Mouse (Mus musculus) testis, adult 2 months (tissue): ENCODE measurements around the gene Kcnh6. TPM values are rescaled to one million over a fixed set of nuclear protein-coding genes. Genes with fewer than 3 reads are reported as not detected.
A peak's percentile ranks its signal among the peaks of the same experiment; 100 is the strongest.
"Not testable (repeated sequence)": the region's sequence is repeated elsewhere in the genome, so short reads cannot be mapped to it uniquely, and the experiment has no call there.

Experiments used
- H3K27ac ChIP-seq: fragments of 200-500 bp; 2 replicates; pipeline ENCODE4 v1.5.1; 2012; ENCODE audit warnings: low read depth, low read length; ENCODE audit not compliant: control insufficient read depth, insufficient read depth
- H3K27me3 ChIP-seq: fragments of 200-500 bp; 2 replicates; pipeline ENCODE4 v1.6.1; 2012; ENCODE audit warnings: mild to moderate bottlenecking, low read length, moderate library complexity; ENCODE audit not compliant: control insufficient read depth, insufficient read depth
- H3K36me3 ChIP-seq: fragments of 200-500 bp; 2 replicates; pipeline ENCODE4 v1.6.1; 2012; ENCODE audit warnings: mild to moderate bottlenecking, low read length; ENCODE audit not compliant: control insufficient read depth, insufficient read depth
- H3K4me1 ChIP-seq: fragments of 200-500 bp; 2 replicates; pipeline ENCODE4 v1.6.1; 2012; ENCODE audit warnings: low read length; ENCODE audit not compliant: control insufficient read depth, insufficient read depth
- H3K4me3 ChIP-seq: fragments of 200-500 bp; 2 replicates; pipeline ENCODE4 v1.5.1; 2012; ENCODE audit warnings: low read depth, mild to moderate bottlenecking, low read length, moderate library complexity, mixed read lengths; ENCODE audit not compliant: control insufficient read depth
- CTCF ChIP-seq: fragments of 200-500 bp; IDR thresholded peaks from 2 replicates; pipeline ENCODE4 v1.5.1; 2012; ENCODE audit warnings: low read depth, mild to moderate bottlenecking, inconsistent platforms, low read length, moderate library complexity; ENCODE audit not compliant: control insufficient read depth, insufficient read depth, insufficient replicate concordance
- POLR2A ChIP-seq: fragments of 200-500 bp; IDR thresholded peaks from 2 replicates; pipeline ENCODE4 v1.6.1; 2012; ENCODE audit warnings: low read depth, mild to moderate bottlenecking, inconsistent platforms, low read length, moderate library complexity; ENCODE audit not compliant: control insufficient read depth
- polyA plus RNA-seq: library from polyadenylated mRNA; depleted of rRNA; stranded (reverse); fragments of >200 nt; gene quantifications from 2 replicates; pipeline ENCODE4 v1.2.3, GENCODE M21; 2012

The Kcnh6 gene
- polyA plus RNA-seq, 1 experiment = 0.46 TPM

DNA sequence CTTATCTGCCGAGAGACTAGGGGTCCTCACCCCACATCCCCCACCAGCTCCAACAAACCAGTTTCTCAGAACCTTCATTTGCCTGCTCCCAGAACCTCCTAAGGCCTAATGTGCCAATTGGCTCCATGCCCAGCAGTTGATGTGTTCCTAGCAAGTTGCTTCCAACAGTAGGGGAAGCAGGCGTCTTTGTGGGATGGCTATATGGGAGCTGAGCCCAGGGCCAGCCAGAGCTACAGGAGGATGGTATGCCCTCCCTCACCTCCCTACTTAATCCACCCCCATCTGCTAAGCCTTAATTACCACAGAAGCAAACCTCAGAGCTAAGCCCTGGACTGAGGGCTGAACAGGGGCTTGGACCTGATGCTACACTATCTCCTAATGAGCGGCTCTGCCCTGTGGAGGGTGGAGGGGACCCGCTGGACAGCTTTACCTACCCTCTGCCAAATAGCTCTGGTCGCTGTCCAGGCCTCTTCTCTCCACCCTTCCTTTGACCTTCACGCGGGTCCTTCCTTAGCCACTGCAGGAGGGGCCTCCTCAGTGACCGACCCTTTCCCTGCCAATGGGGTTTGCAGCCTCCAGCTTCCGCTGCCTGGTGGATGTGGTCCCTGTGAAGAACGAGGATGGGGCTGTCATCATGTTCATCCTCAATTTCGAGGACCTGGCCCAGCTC, 5.8 kb downstream of the Kcnh6 start:
- Histone ChIP-seq H3K27me3 (no peaks in the 10 kb centered on the region), H3K27ac (no peak overlapping the region), H3K4me3 (no peak overlapping the region), H3K4me1 (peaks cover under 1% of the 10 kb centered on the region; the same call in 1 of the 2 replicates), H3K36me3 (no peaks in the 10 kb centered on the region)
- no peak for TF ChIP-seq CTCF

DNA sequence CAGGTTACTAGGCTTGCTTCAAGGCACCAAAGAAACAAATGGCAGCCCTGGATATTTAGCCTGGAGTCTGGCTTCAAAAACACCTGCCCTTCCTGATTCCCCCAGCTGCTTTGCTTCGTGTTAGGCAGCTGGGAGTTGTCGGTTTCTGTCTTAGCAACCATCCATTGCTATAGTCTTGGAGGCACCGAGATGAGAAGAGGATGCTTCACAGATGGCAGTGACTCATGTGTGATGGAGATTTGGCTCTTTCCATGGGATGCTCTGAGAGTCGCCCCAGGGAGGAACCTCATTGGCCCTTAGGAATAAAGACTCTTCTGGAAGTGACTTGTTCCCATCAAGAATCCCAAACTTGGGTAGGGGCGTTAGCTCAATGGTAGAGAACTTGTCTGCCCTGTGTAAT, 8.5 kb downstream of the Kcnh6 start:
- H3K36me3 ChIP-seq = no peaks in the 10 kb centered on the region
- no peak overlapping the region for H3K4me3 ChIP-seq
- H3K27me3 ChIP-seq = no peaks in the 10 kb centered on the region
- no peak overlapping the region for H3K27ac ChIP-seq
- H3K4me1 ChIP-seq = peaks cover 11% of the 10 kb centered on the region
- TF ChIP-seq CTCF (no peak), POLR2A (no peak)

DNA sequence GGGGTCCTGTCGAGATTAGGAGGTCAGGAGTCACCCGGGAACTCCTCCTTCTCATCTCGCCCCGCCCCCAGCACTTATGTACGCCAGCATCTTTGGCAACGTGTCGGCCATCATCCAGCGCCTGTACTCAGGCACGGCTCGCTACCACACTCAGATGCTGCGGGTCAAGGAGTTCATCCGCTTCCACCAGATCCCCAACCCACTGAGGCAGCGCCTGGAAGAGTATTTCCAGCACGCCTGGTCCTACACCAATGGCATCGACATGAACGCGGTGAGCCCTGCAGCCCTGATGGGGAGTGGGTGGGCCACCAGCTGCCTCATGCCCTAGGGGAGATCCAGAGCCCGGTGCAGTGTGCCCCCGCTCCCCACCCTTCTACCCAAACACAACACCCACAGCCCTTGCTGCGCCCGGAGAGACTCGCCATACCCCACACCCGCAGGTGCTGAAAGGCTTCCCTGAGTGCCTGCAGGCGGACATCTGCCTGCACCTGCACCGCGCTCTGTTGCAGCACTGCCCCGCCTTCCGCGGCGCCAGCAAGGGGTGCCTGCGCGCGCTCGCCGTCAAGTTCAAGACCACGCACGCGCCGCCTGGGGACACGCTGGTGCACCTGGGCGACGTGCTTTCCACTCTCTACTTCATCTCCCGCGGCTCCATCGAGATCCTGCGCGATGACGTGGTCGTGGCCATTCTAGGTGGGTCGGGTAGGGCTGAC, 12.3 kb downstream of the Kcnh6 start:
- peak overlapping the region; percentile 43 for H3K4me3 ChIP-seq
- H3K36me3 ChIP-seq = no peaks in the 10 kb centered on the region
- no peak for TF ChIP-seq CTCF
- TF ChIP-seq POLR2A = no peak
- peaks cover 11% of the 10 kb centered on the region for H3K4me1 ChIP-seq
- no peak overlapping the region for H3K27ac ChIP-seq
- no peaks in the 10 kb centered on the region for H3K27me3 ChIP-seq

DNA sequence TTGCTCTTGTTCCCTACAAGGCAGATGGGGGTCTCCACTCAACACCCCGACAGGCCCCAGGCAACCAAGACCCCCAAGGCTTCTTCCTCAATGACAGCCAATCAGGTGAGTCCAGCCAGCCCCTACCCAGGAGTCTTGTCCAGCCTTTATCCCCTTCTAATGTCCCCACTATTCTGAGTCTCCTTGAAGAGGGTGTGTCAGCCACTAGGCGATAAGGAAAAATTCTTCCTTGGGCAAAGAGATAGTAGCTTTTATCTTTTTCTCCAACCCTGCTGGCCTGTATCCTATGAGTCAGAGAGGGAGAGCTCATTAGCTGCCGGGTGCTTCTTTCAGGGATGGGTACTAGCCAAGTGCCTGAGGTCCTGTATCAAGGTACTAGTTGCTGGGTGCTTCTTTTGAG, 17.9 kb downstream of the Kcnh6 start:
- no peak overlapping the region for H3K4me3 ChIP-seq
- H3K4me1 ChIP-seq = no peaks in the 10 kb centered on the region
- no peaks in the 10 kb centered on the region for H3K27me3 ChIP-seq
- no peak overlapping the region for H3K27ac ChIP-seq
- no peaks in the 10 kb centered on the region for H3K36me3 ChIP-seq
- TF ChIP-seq POLR2A = no peak
- TF ChIP-seq CTCF = no peak

DNA sequence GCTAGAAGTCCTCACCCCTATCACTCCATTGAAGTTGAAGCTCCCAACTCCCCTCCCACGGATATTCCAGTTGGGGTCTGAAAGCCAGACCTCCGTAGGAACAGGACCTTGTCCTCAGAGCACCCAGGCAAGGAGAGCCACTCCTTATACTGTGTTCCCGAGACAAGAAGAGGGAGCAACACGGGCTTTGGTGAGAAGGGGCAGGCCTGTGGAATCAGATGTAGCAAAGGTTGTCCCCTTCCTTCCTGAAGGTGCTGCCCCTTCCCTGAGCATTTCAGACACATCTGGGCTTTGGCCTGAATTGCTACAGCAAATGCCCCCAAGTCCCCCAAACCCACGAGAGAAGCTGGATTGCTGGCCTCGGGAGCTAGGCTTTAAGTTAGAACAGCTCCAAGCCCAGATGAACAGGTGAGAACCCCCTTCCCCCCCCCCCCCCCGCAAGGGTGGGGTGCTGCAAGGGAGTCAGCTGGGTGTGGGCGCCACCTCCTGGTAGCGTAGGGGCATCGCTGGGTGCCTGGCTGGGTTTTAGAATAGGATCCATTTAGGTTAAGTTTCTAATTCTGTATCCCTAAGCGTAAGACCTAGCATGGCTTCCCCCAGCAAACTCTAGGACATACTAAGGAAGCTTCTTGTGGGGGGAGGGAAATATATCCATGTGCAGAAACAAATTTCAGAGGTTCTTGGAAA, 18.7 kb downstream of the Kcnh6 start:
- Histone ChIP-seq H3K4me1 (no peaks in the 10 kb centered on the region), H3K27me3 (no peaks in the 10 kb centered on the region), H3K4me3 (no peak overlapping the region), H3K36me3 (no peaks in the 10 kb centered on the region), H3K27ac (no peak overlapping the region)
- TF ChIP-seq CTCF (peak; percentile 48; the same call in 1 of the 2 replicates), POLR2A (no peak)

DNA sequence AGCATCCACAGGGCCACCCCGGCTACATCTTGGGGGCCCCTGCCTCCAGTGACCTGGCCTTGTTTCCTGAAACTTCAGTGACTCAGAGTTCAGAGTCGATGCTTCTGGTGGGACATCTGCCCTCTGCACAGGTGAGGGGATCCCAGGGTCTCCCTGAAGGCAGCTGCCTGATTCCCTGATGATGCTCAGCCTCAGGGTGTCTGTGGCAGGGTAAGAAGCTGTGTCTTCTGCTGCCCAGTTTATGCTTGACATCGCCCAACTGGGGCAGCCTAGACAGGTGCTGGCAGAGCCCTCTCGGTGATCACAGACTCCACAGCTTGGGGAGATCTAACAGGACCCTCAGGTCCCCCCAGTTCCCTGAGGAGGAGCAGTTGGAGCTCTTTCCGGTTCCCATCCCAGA, 19.7 kb downstream of the Kcnh6 start:
- Histone ChIP-seq H3K27me3 (no peaks in the 10 kb centered on the region), H3K36me3 (no peaks in the 10 kb centered on the region), H3K4me3 (no peak overlapping the region), H3K4me1 (no peaks in the 10 kb centered on the region), H3K27ac (no peak overlapping the region)
- TF ChIP-seq CTCF (no peak), POLR2A (no peak)

DNA sequence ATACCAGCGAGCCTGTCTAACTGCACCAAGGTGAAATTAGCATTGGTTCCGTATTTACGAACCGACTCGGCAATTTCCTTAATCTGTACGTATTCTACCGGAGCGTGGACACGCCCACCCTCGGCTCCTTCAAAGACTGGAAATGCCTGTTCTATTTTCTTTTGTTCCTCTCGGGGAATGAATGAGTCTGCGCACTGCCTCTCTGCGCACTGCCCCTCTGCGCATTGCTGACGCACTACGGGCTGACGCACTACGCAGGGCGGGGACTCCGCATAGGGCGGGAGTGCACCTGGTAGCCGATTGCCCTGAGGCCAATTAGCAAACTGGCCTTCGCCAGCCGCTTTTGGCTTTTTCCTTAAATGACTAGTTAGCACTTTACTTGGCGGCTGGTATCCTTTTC, 24.1 kb downstream of the Kcnh6 start:
- not testable (repeated sequence) for H3K27me3 ChIP-seq, H3K27ac ChIP-seq, H3K36me3 ChIP-seq, H3K4me3 ChIP-seq, H3K4me1 ChIP-seq
